Mouse (Mus musculus): ENCODE measurements at regions not wholly inside any gene's neighbourhood (a gene's known extent, or its start where the extent isn't known, plus 50 kb on each side); places are given as distances from the start of the nearest gene placed in this dataset.

GRCm38 (mm10) chr17:66266803-66267202, 143.5 kb downstream of the Ddx11 start:
- TF ChIP-seq CTCF (IDR thresholded peaks at IDR 0.05; ENCODE audit: low read depth) (no peak), EP300 (IDR thresholded peaks at IDR 0.05; ENCODE audit: low read depth) (no peak)

Measured in heart, postnatal 0 days (tissue).